In the genomic region with DNA sequence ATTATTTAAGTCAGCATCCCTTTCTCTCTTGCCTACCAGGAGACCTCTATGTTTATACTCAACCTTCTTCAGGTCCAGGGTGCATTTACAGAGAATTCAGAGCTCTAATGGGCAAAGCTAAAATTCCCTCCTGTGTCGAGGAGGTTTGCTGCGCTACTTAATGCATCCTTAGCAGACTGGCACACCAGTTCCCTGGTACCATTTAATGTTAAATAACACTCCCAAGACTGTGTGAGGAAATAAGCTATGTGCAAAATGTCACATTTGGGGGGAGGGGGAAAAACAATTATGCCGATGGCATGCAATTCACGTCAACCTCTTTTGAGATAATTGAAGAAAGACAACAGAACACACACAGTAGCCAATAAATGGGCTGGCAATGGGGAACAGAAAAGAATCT, we compare ENCODE assay signal across 27 mouse cellular contexts.
DNase-seq lines count a peak whose midpoint lies in the region; ATAC-seq lines count a peak whose summit lies in the region.
"Had no signal": no experiment of that assay in that cellular context is flagged by ENCODE, and none has a peak within 500 bp of the region (broad histone marks: within the 10 kb centered on the region; RNA-seq: fewer than 3 reads in every experiment).

No protein-coding gene starts in this region.

- no peak for DNase-seq in forebrain, embryonic 10.5 days (ENCODE audit: extremely low spot score, low spot score)
- DNase-seq in midbrain, embryonic 10.5 days (ENCODE audit: low spot score) = no peak
- DNase-seq in heart, adult 9 months (ENCODE audit: low spot score in 2 of 2) = no peak
- no peak for DNase-seq in urinary bladder, postnatal 36 days (ENCODE audit: low spot score in 2 of 2)
- DNase-seq: adrenal gland, postnatal 10 days; cerebellum, adult 8-10 months; cerebellum, postnatal 36 days; embryo, embryonic 11 days; gastrocnemius, adult 2 months; heart, postnatal 4 days; kidney, postnatal 4 days; lung, adult 2 months; lung, postnatal 14 days; thymus, postnatal 25 days had no signal

- H3K9me3 ChIP-seq in forebrain, embryonic 12.5 days = no peaks in the 10 kb centered on the region
- no peaks in the 10 kb centered on the region for H3K9me3 ChIP-seq in forebrain, embryonic 10.5 days
- no peaks in the 10 kb centered on the region for H3K9me3 ChIP-seq in midbrain, embryonic 13.5 days
- H3K9me3 ChIP-seq in midbrain, embryonic 10.5 days (replicated peaks) = no peaks in the 10 kb centered on the region
- no peaks in the 10 kb centered on the region for H3K9me3 ChIP-seq in midbrain, embryonic 15.5 days
- H3K9me3 ChIP-seq: embryonic facial prominence, embryonic 13.5 days; heart, embryonic 10.5 days; kidney, embryonic 15.5 days; limb, embryonic 13.5 days; liver, embryonic 12.5 days; neural tube, embryonic 12.5 days; stomach, embryonic 15.5 days had no signal

- no peak overlapping the region for H3K4me2 ChIP-seq in forebrain, embryonic 12.5 days
- H3K4me2 ChIP-seq in midbrain, embryonic 13.5 days (replicated peaks) = 0 out of 2 replicates have a peak overlapping the region, but pooled peaks have one; percentile 13
- no peak overlapping the region for H3K4me2 ChIP-seq in midbrain, embryonic 15.5 days
- H3K4me2 ChIP-seq: embryonic facial prominence, embryonic 13.5 days; kidney, embryonic 15.5 days; limb, embryonic 13.5 days; liver, embryonic 12.5 days; neural tube, embryonic 12.5 days; stomach, embryonic 15.5 days had no signal

- 0 out of 2 replicates have a peak overlapping the region, but pooled peaks have one; percentile 31 for H3K27ac ChIP-seq in forebrain, embryonic 12.5 days
- no peak overlapping the region for H3K27ac ChIP-seq in forebrain, embryonic 10.5 days
- H3K27ac ChIP-seq in midbrain, embryonic 13.5 days = peak overlapping the region; percentile 35; the same call in 1 of the 2 replicates
- H3K27ac ChIP-seq in midbrain, embryonic 10.5 days (replicated peaks) = no peak overlapping the region
- H3K27ac ChIP-seq in midbrain, embryonic 15.5 days = peak overlapping the region; percentile 52
- H3K27ac ChIP-seq: embryonic facial prominence, embryonic 13.5 days; gastrocnemius, adult 2 months; heart, embryonic 10.5 days; kidney, embryonic 15.5 days; limb, embryonic 13.5 days; liver, embryonic 12.5 days; neural tube, embryonic 12.5 days; stomach, embryonic 15.5 days had no signal

- H3K4me1 ChIP-seq in forebrain, embryonic 12.5 days = 0 out of 2 replicates have a peak, but pooled peaks cover 5% of the 10 kb centered on the region
- H3K4me1 ChIP-seq in forebrain, embryonic 10.5 days = peaks cover 12% of the 10 kb centered on the region; the same call in 1 of the 2 replicates
- H3K4me1 ChIP-seq in midbrain, embryonic 13.5 days (replicated peaks) = peaks cover 11% of the 10 kb centered on the region
- no peaks in the 10 kb centered on the region for H3K4me1 ChIP-seq in midbrain, embryonic 10.5 days
- peaks cover 4% of the 10 kb centered on the region; the same call in 1 of the 2 replicates for H3K4me1 ChIP-seq in midbrain, embryonic 15.5 days
- H3K4me1 ChIP-seq: embryonic facial prominence, embryonic 13.5 days; heart, embryonic 10.5 days; kidney, embryonic 15.5 days; liver, embryonic 12.5 days; neural tube, embryonic 12.5 days; stomach, embryonic 15.5 days had no signal

- H3K36me3 ChIP-seq in forebrain, embryonic 12.5 days (replicated peaks) = no peaks in the 10 kb centered on the region
- H3K36me3 ChIP-seq in forebrain, embryonic 10.5 days (replicated peaks) = no peaks in the 10 kb centered on the region
- no peaks in the 10 kb centered on the region for H3K36me3 ChIP-seq in midbrain, embryonic 13.5 days
- H3K36me3 ChIP-seq in midbrain, embryonic 10.5 days = no peaks in the 10 kb centered on the region
- no peaks in the 10 kb centered on the region for H3K36me3 ChIP-seq in midbrain, embryonic 15.5 days (replicated peaks)
- H3K36me3 ChIP-seq: embryonic facial prominence, embryonic 13.5 days; heart, embryonic 10.5 days; kidney, embryonic 15.5 days; limb, embryonic 13.5 days; liver, embryonic 12.5 days; neural tube, embryonic 12.5 days; stomach, embryonic 15.5 days had no signal

- peak; percentile 46; the same call in 1 of the 2 replicates for ATAC-seq in forebrain, embryonic 12.5 days (ENCODE audit: low FRiP score)
- 0 out of 2 replicates have a peak, but pooled peaks have one; percentile 60 for ATAC-seq in midbrain, embryonic 13.5 days
- no peak; the same call in 1 of the 2 replicates for ATAC-seq in midbrain, embryonic 15.5 days (replicated peaks)
- ATAC-seq: activated CD4-positive, CD25-positive, alpha-beta regulatory T cell, adult 4 months; intestine, embryonic 16.5 days; liver, embryonic 12.5 days had no signal

- no peaks in the 10 kb centered on the region for H3K27me3 ChIP-seq in forebrain, embryonic 12.5 days
- no peaks in the 10 kb centered on the region for H3K27me3 ChIP-seq in forebrain, embryonic 10.5 days (ENCODE audit: poor library complexity, severe bottlenecking)
- no peaks in the 10 kb centered on the region for H3K27me3 ChIP-seq in midbrain, embryonic 13.5 days
- no peaks in the 10 kb centered on the region for H3K27me3 ChIP-seq in midbrain, embryonic 10.5 days (ENCODE audit: low read depth, poor library complexity, severe bottlenecking)
- H3K27me3 ChIP-seq in midbrain, embryonic 15.5 days (replicated peaks) = no peaks in the 10 kb centered on the region
- H3K27me3 ChIP-seq: embryonic facial prominence, embryonic 13.5 days; kidney, embryonic 15.5 days; limb, embryonic 13.5 days; liver, embryonic 12.5 days; neural tube, embryonic 12.5 days; stomach, embryonic 15.5 days had no signal

- WGBS in forebrain, embryonic 12.5 days = 51% methylated on average over 4 of the region's 4 CpGs
- 89% methylated on average over 4 of the region's 4 CpGs for WGBS in forebrain, embryonic 10.5 days
- WGBS in midbrain, embryonic 13.5 days = 44% methylated on average over 4 of the region's 4 CpGs
- WGBS in midbrain, embryonic 10.5 days = 87% methylated on average over 4 of the region's 4 CpGs
- 43% methylated on average over 4 of the region's 4 CpGs for WGBS in midbrain, embryonic 15.5 days

- H3K4me3 ChIP-seq in forebrain, embryonic 12.5 days (replicated peaks) = no peak overlapping the region
- H3K4me3 ChIP-seq in forebrain, embryonic 10.5 days = no peak overlapping the region
- no peak overlapping the region for H3K4me3 ChIP-seq in midbrain, embryonic 13.5 days (replicated peaks)
- H3K4me3 ChIP-seq in midbrain, embryonic 10.5 days = no peak overlapping the region
- H3K4me3 ChIP-seq in midbrain, embryonic 15.5 days = no peak overlapping the region
- H3K4me3 ChIP-seq: embryonic facial prominence, embryonic 13.5 days; erythroblast, embryonic 14.5 days; gastrocnemius, adult 2 months; heart, embryonic 10.5 days; kidney, embryonic 15.5 days; limb, embryonic 13.5 days; liver, embryonic 12.5 days; neural tube, embryonic 12.5 days; stomach, embryonic 15.5 days had no signal

- H3K9ac ChIP-seq in forebrain, embryonic 12.5 days = no peak overlapping the region
- no peak overlapping the region for H3K9ac ChIP-seq in midbrain, embryonic 13.5 days (replicated peaks)
- no peak overlapping the region for H3K9ac ChIP-seq in midbrain, embryonic 15.5 days
- H3K9ac ChIP-seq: embryonic facial prominence, embryonic 13.5 days; kidney, embryonic 15.5 days; limb, embryonic 13.5 days; liver, embryonic 12.5 days; neural tube, embryonic 12.5 days; stomach, embryonic 15.5 days had no signal

Comparison
In these comparisons a context has a peak if more than half of its experiments do, and no peak if none do; other contexts are left out.
1. H3K27ac ChIP-seq: peak in forebrain, embryonic 12.5 days (single experiment), midbrain, embryonic 13.5 days (single experiment) and midbrain, embryonic 15.5 days (single experiment); none in forebrain, embryonic 10.5 days (single experiment) and midbrain, embryonic 10.5 days (single experiment).